Mouse (Mus musculus): Measurements from ENCODE around the gene 1700067K01Rik.

- no peak for TF ChIP-seq POLR2A (IDR thresholded peaks at IDR 0.05; ENCODE audit: borderline replicate concordance, extremely low read depth, insufficient read depth, insufficient read length, poor library complexity, severe bottlenecking)
- no peak for TF ChIP-seq CTCF (IDR thresholded peaks at IDR 0.05; ENCODE audit: borderline replicate concordance, extremely low read depth, insufficient read depth, insufficient read length)
Measured at GRCm38 (mm10) chr8:83980250-83980649, 21.1 kb upstream of the 1700067K01Rik start.
